16 mouse cellular contexts compared by ENCODE assay signal in genomic region chr7:114028828-114029227, GRCm38 (mm10).
DNase-seq lines count a peak whose midpoint lies in the region; ATAC-seq and TF ChIP-seq lines count a peak whose summit lies in the region.
"Had no signal": no experiment of that assay in that cellular context is flagged by ENCODE, and none has a peak within 500 bp of the region (broad histone marks: within the 10 kb centered on the region; RNA-seq: fewer than 3 reads in every experiment).

No protein-coding gene starts in this region.

- DNase-seq in cerebellum, adult 2 months: no peak
- DNase-seq in cerebellum, postnatal 25 days: peak; percentile 40 to 50
- no peak for DNase-seq in cerebellum, postnatal 4 days (ENCODE audit: low spot score in 2 of 2)
- peak; percentile 35 for DNase-seq in gastrocnemius, adult 2 months
- DNase-seq in gastrocnemius, postnatal 25 days: no peak
- DNase-seq: adrenal gland, adult 2 months; adrenal gland, postnatal 10 days; adrenal gland, postnatal 25 days; embryo, embryonic 11 days had no signal

- ATAC-seq in cerebellum, adult (ENCODE audit: insufficient number of reproducible peaks, low FRiP score, low TSS enrichment): no peak
- ATAC-seq: forebrain, embryonic 13.5 days; forebrain, embryonic 16.5 days had no signal

- intact Hi-C loops in gastrocnemius, adult 2 months (cut with DNase I): no loop called here

- 72% methylated on average over 5 of the region's 5 CpGs for WGBS in cerebellum, adult 2 months

- TF ChIP-seq CTCF in cerebellum, adult 2 months (IDR thresholded peaks at IDR 0.05; ENCODE audit: borderline replicate concordance, insufficient read depth, low read depth, low read length): no peak
- TF ChIP-seq CTCF in gastrocnemius, adult 2 months (IDR thresholded peaks at IDR 0.05): no peak

- H3K27ac ChIP-seq in cerebellum, adult 2 months (ENCODE audit: insufficient read depth, low read length): peak overlapping the region; percentile 47; the same call in 1 of the 2 replicates
- peak overlapping the region; percentile 94 for H3K27ac ChIP-seq in gastrocnemius, adult 2 months
- H3K27ac ChIP-seq: embryonic facial prominence, embryonic 13.5 days; embryonic facial prominence, embryonic 15.5 days; forebrain, embryonic 10.5 days; forebrain, embryonic 13.5 days had no signal

- TF ChIP-seq POLR2A in cerebellum, adult 2 months (IDR thresholded peaks at IDR 0.05; ENCODE audit: borderline replicate concordance, insufficient read depth, low read length): no peak

- peaks cover 29% of the 10 kb centered on the region for H3K4me1 ChIP-seq in cerebellum, adult 2 months (ENCODE audit: control insufficient read depth, insufficient read depth, low read length)
- H3K4me1 ChIP-seq: embryonic facial prominence, embryonic 13.5 days; embryonic facial prominence, embryonic 15.5 days; forebrain, embryonic 10.5 days; forebrain, embryonic 13.5 days had no signal

- no peaks in the 10 kb centered on the region for H3K27me3 ChIP-seq in cerebellum, adult 2 months (ENCODE audit: control insufficient read depth, insufficient read depth, low read length)
- H3K27me3 ChIP-seq: embryonic facial prominence, embryonic 13.5 days; embryonic facial prominence, embryonic 15.5 days; forebrain, embryonic 13.5 days had no signal

- no peak overlapping the region for H3K4me3 ChIP-seq in cerebellum, adult 2 months (replicated peaks; ENCODE audit: insufficient read depth, low read depth, low read length)
- no peak overlapping the region for H3K4me3 ChIP-seq in gastrocnemius, adult 2 months
- H3K4me3 ChIP-seq: embryonic facial prominence, embryonic 13.5 days; embryonic facial prominence, embryonic 15.5 days; erythroblast, embryonic 14.5 days; forebrain, embryonic 10.5 days; forebrain, embryonic 13.5 days had no signal

Comparison
In these comparisons a context has a peak if more than half of its experiments do, and no peak if none do; other contexts are left out.
1. DNase-seq: peak in cerebellum, postnatal 25 days (2 of 2) and gastrocnemius, adult 2 months (single experiment); none in cerebellum, adult 2 months (0 of 2), cerebellum, postnatal 4 days (0 of 2) and gastrocnemius, postnatal 25 days (single experiment).